Mouse (Mus musculus): Measurements from ENCODE around the gene Lrpprc.

DNA sequence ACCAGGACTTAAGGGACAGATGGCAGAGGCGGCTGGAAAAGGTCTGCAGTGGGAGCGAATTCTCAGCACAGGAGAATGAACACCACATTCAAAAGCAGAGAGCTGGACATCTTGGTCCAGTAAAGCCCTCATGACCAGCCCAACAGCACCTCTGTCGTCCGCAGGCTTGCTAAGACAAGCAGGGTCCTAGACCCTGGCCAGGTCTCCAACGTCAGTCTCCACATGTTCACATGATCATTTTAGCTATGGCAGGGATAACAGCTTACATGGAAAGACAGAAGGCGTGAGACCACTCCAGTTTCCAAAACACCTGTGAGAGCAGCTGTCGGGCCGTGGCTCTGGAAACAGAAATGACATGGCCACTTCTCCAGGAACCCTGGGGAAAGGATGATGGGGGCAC lies 3.7 kb downstream of the Lrpprc start:
- TF ChIP-seq CTCF (IDR thresholded peaks at IDR 0.05; ENCODE audit: low read depth) (no peak), EP300 (IDR thresholded peaks at IDR 0.05; ENCODE audit: low read depth) (no peak)
